Mouse (Mus musculus): ENCODE data around the gene Nsun5.

GRCm38 (mm10) chr5:135322197-135322596, 47.6 kb upstream of the Nsun5 start:
- TF ChIP-seq CTCF (IDR thresholded peaks at IDR 0.05; ENCODE audit: low read depth): no peak
- TF ChIP-seq EP300 (IDR thresholded peaks at IDR 0.05; ENCODE audit: low read depth): no peak

All from liver, postnatal 0 days (tissue).